Comparison of ENCODE assay signal across 8 mouse cellular contexts in genomic region chr6:136470321-136471230, GRCm38 (mm10). TPM values are rescaled to one million over a fixed set of nuclear protein-coding genes. Genes with fewer than 3 reads are reported as not detected.
DNase-seq lines count a peak whose midpoint lies in the region; ATAC-seq and TF ChIP-seq lines count a peak whose summit lies in the region.

No protein-coding gene starts in this region.

- WGBS in embryonic facial prominence, embryonic 14.5 days: 7% methylated on average over 25 of the region's 31 CpGs
- WGBS in limb, embryonic 11.5 days: 6% methylated on average over 30 of the region's 31 CpGs
- WGBS in midbrain, embryonic 12.5 days: 1% methylated on average over 31 of the region's 31 CpGs
- 15% methylated on average over 31 of the region's 31 CpGs for WGBS in small intestine, adult 2 months

- peak overlapping the region; percentile 91 for H3K27ac ChIP-seq in embryonic facial prominence, embryonic 14.5 days (replicated peaks; ENCODE audit: low read depth, low read length)
- H3K27ac ChIP-seq in limb, embryonic 11.5 days (replicated peaks; ENCODE audit: low read depth, low read length): peak overlapping the region; percentile 98
- peak overlapping the region; percentile 98 for H3K27ac ChIP-seq in midbrain, embryonic 12.5 days (replicated peaks)
- H3K27ac ChIP-seq in small intestine, adult 2 months (ENCODE audit: insufficient read depth, low read depth, low read length): peak overlapping the region; percentile 95

- no peak for TF ChIP-seq CTCF in small intestine, adult 2 months (IDR thresholded peaks at IDR 0.05; ENCODE audit: extremely low read depth, insufficient read length, insufficient replicate concordance, low read depth, low read length)

- no peaks in the 10 kb centered on the region for H3K36me3 ChIP-seq in embryonic facial prominence, embryonic 14.5 days (ENCODE audit: control insufficient read depth, insufficient read depth, low read length)
- no peaks in the 10 kb centered on the region for H3K36me3 ChIP-seq in limb, embryonic 11.5 days (ENCODE audit: control insufficient read depth, insufficient read depth, low read length)
- no peaks in the 10 kb centered on the region for H3K36me3 ChIP-seq in midbrain, embryonic 12.5 days
- H3K36me3 ChIP-seq in small intestine, adult 2 months (ENCODE audit: control insufficient read depth, insufficient read depth, low read length): no peaks in the 10 kb centered on the region

- ATAC-seq in embryonic facial prominence, embryonic 14.5 days (ENCODE audit: low read depth): peak; percentile 80
- peak; percentile 70 for ATAC-seq in limb, embryonic 11.5 days (ENCODE audit: insufficient number of reproducible peaks, low FRiP score, low TSS enrichment, low read depth)
- peak; percentile 90 for ATAC-seq in midbrain, embryonic 12.5 days (ENCODE audit: low FRiP score, low read depth)

- peaks cover 45% of the 10 kb centered on the region for H3K4me1 ChIP-seq in embryonic facial prominence, embryonic 14.5 days (ENCODE audit: control insufficient read depth, insufficient read depth, low read length)
- H3K4me1 ChIP-seq in limb, embryonic 11.5 days (ENCODE audit: control insufficient read depth, insufficient read depth, low read length): peaks cover 5% of the 10 kb centered on the region; the same call in 1 of the 2 replicates
- peaks cover 33% of the 10 kb centered on the region for H3K4me1 ChIP-seq in midbrain, embryonic 12.5 days
- peaks cover 36% of the 10 kb centered on the region for H3K4me1 ChIP-seq in small intestine, adult 2 months (ENCODE audit: control insufficient read depth, insufficient read depth, insufficient read length, low read length)

- no peaks in the 10 kb centered on the region for H3K27me3 ChIP-seq in embryonic facial prominence, embryonic 14.5 days (replicated peaks; ENCODE audit: control insufficient read depth, insufficient read depth, low read length)
- no peaks in the 10 kb centered on the region for H3K27me3 ChIP-seq in limb, embryonic 11.5 days (ENCODE audit: control insufficient read depth, insufficient read depth, low read length)
- H3K27me3 ChIP-seq in midbrain, embryonic 12.5 days: no peaks in the 10 kb centered on the region
- H3K27me3 ChIP-seq in small intestine, adult 2 months (ENCODE audit: control insufficient read depth, insufficient read depth, low read length): no peaks in the 10 kb centered on the region

- peak overlapping the region; percentile 27 for H3K4me2 ChIP-seq in embryonic facial prominence, embryonic 14.5 days (ENCODE audit: low read depth, low read length)
- peak overlapping the region; percentile 25; the same call in 1 of the 2 replicates for H3K4me2 ChIP-seq in limb, embryonic 11.5 days (ENCODE audit: low read depth, severe bottlenecking)
- peak overlapping the region; percentile 33 for H3K4me2 ChIP-seq in midbrain, embryonic 12.5 days (replicated peaks)

- DNase-seq in 3134 (ENCODE audit: extremely low read depth, insufficient read length, low spot score): peak; percentile 55
- DNase-seq in adrenal gland, postnatal 36 days: peak; percentile 85 to 87
- peak; percentile 95 for DNase-seq in embryonic facial prominence, embryonic 14.5 days (ENCODE audit: low spot score)
- peak; percentile 85 to 93 for DNase-seq in heart, adult 18-20 months
- peak; percentile 81 for DNase-seq in kidney, adult 11 months
- DNase-seq in limb, embryonic 11.5 days (ENCODE audit: low spot score): peak; percentile 91

- peak; percentile 40; the same call in 1 of the 2 replicates for TF ChIP-seq POLR2A in small intestine, adult 2 months (IDR thresholded peaks at IDR 0.05; ENCODE audit: low read depth, low read length)

- no peak overlapping the region for H3K4me3 ChIP-seq in embryonic facial prominence, embryonic 14.5 days (ENCODE audit: low read depth, low read length)
- no peak overlapping the region for H3K4me3 ChIP-seq in limb, embryonic 11.5 days (ENCODE audit: low read depth, low read length)
- H3K4me3 ChIP-seq in midbrain, embryonic 12.5 days: no peak overlapping the region
- peak overlapping the region; percentile 9; the same call in 1 of the 2 replicates for H3K4me3 ChIP-seq in small intestine, adult 2 months (ENCODE audit: low read depth, low read length)

- H3K9me3 ChIP-seq in embryonic facial prominence, embryonic 14.5 days (ENCODE audit: control insufficient read depth, low read length): 0 out of 2 replicates have a peak, but pooled peaks cover 7% of the 10 kb centered on the region
- no peaks in the 10 kb centered on the region for H3K9me3 ChIP-seq in limb, embryonic 11.5 days (ENCODE audit: control insufficient read depth, low read length)
- peaks cover 3% of the 10 kb centered on the region; the same call in 1 of the 2 replicates for H3K9me3 ChIP-seq in midbrain, embryonic 12.5 days

- H3K9ac ChIP-seq in embryonic facial prominence, embryonic 14.5 days (ENCODE audit: low read depth, low read length): peak overlapping the region; percentile 47
- H3K9ac ChIP-seq in limb, embryonic 11.5 days (ENCODE audit: low read length): peak overlapping the region; percentile 40; the same call in 1 of the 2 replicates
- peak overlapping the region; percentile 35; the same call in 1 of the 2 replicates for H3K9ac ChIP-seq in midbrain, embryonic 12.5 days (replicated peaks)

RNA-seq across cellular contexts. Expression of gene Atf7ip, which starts 35.4 kb away (rescaled TPM):
- total RNA-seq in adrenal gland, postnatal 36 days (2021): 10 to 100 TPM; 54.0 to 74.3 TPM
- polyA plus RNA-seq in embryonic facial prominence, embryonic 14.5 days (2014; fragmentation: Nextera tagmentation; extraction: Ambion mirVana): 33.5 and 33.9 TPM in 2 replicates
- total RNA-seq in heart, adult 18-20 months (2021): 10 to 100 TPM; 59.7 to 88.7 TPM
- 49.8 and 60.1 TPM in 2 replicates for polyA plus RNA-seq in limb, embryonic 11.5 days (2014; fragmentation: Nextera tagmentation; extraction: Ambion mirVana)
- 61.4 TPM in 2 replicates for polyA plus RNA-seq in midbrain, embryonic 12.5 days (2016; fragmentation: Nextera tagmentation; extraction: Ambion mirVana)
- 9.4 and 19.0 TPM in 2 replicates for polyA plus RNA-seq in small intestine, adult 2 months (2012; rRNA removed)

RNA-seq across cellular contexts. Expression of gene E330021D16Rik, which starts 55.2 kb away (rescaled TPM):
- not detected for total RNA-seq in adrenal gland, postnatal 36 days (2021)
- polyA plus RNA-seq in embryonic facial prominence, embryonic 14.5 days (2014; fragmentation: Nextera tagmentation; extraction: Ambion mirVana): 0.33 TPM in 1 of 2 replicates, not detected in the other
- not detected for total RNA-seq in heart, adult 18-20 months (2021)
- polyA plus RNA-seq in limb, embryonic 11.5 days (2014; fragmentation: Nextera tagmentation; extraction: Ambion mirVana): not detected in 2 replicates
- polyA plus RNA-seq in midbrain, embryonic 12.5 days (2016; fragmentation: Nextera tagmentation; extraction: Ambion mirVana): not detected in 2 replicates
- not detected in 2 replicates for polyA plus RNA-seq in small intestine, adult 2 months (2012; rRNA removed)
